39 mouse cellular contexts compared by ENCODE assay signal in the genomic region with DNA sequence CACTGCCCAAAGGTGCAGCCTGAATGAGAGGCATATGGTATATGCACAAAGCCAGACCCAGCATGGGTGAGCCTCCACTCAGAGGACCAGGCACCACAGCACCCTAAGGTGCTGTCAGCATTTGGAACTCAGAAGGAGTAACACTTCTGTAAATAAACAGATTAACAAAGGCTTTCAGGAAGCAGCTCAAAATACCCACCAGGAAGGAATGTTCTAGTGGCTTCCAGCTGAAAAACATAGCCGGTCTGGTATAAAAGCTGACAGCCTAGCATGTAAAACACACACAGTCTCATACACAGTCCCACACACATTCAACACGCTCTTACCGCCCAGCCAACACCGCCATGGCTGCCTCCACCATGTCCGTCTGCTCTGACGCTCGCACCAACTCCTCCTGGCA. TPM values are rescaled to one million over a fixed set of nuclear protein-coding genes. Genes with fewer than 3 reads are reported as not detected.
"Had no signal": no experiment of that assay in that cellular context is flagged by ENCODE, and none has a peak within 500 bp of the region (broad histone marks: within the 10 kb centered on the region; RNA-seq: fewer than 3 reads in every experiment).

A gene (plus strand): TSS at position 301 of the 400 bp plus-strand sequence.

- ATAC-seq: hindbrain, embryonic 16.5 days; hindbrain, postnatal 0 days; inflammation-experienced regulatory T-cells, adult 6 months; intestine, embryonic 15.5 days; intestine, embryonic 16.5 days; intestine, postnatal 0 days had no signal

- H3K27me3 ChIP-seq: hindbrain, embryonic 12.5 days; hindbrain, embryonic 15.5 days; intestine, embryonic 15.5 days; kidney, embryonic 15.5 days had no signal

- H3K27ac ChIP-seq: heart, embryonic 10.5 days; heart, embryonic 13.5 days; heart, embryonic 15.5 days; hindbrain, embryonic 10.5 days; hindbrain, embryonic 12.5 days; hindbrain, embryonic 13.5 days; hindbrain, embryonic 14.5 days; hindbrain, embryonic 15.5 days; hindbrain, postnatal 0 days; intestine, embryonic 15.5 days; kidney, embryonic 15.5 days; kidney, postnatal 0 days; layer of hippocampus, adult 2 months had no signal

- H3K4me2 ChIP-seq: heart, embryonic 11.5 days; heart, embryonic 12.5 days; heart, embryonic 13.5 days; heart, embryonic 15.5 days; hindbrain, embryonic 12.5 days; hindbrain, embryonic 13.5 days; hindbrain, embryonic 14.5 days; hindbrain, embryonic 15.5 days; intestine, embryonic 15.5 days; kidney, embryonic 15.5 days had no signal

- DNase-seq: heart, postnatal 36 days; kidney, adult 11 months; kidney, adult 18-20 months; kidney, adult 2 months; kidney, adult 8-10 months; kidney, adult 9 months; kidney, postnatal 14 days; kidney, postnatal 25 days; kidney, postnatal 36 days; kidney, postnatal 4 days; layer of hippocampus, adult 9-11 months; layer of hippocampus, postnatal 36 days had no signal

- H3K4me3 ChIP-seq: heart, embryonic 10.5 days; heart, embryonic 12.5 days; heart, embryonic 13.5 days; heart, embryonic 15.5 days; hindbrain, embryonic 10.5 days; hindbrain, embryonic 12.5 days; hindbrain, embryonic 13.5 days; hindbrain, embryonic 15.5 days; intestine, embryonic 15.5 days; kidney, embryonic 15.5 days; layer of hippocampus, adult 2 months had no signal

- H3K9me3 ChIP-seq: heart, embryonic 10.5 days; heart, embryonic 13.5 days; heart, embryonic 15.5 days; hindbrain, embryonic 10.5 days; hindbrain, embryonic 12.5 days; hindbrain, embryonic 13.5 days; hindbrain, embryonic 15.5 days; intestine, embryonic 15.5 days; kidney, embryonic 15.5 days had no signal

- H3K4me1 ChIP-seq: heart, embryonic 13.5 days; heart, embryonic 15.5 days; hindbrain, embryonic 12.5 days; hindbrain, embryonic 15.5 days; intestine, embryonic 15.5 days had no signal

- H3K9ac ChIP-seq: heart, embryonic 12.5 days; heart, embryonic 13.5 days; heart, embryonic 15.5 days; hindbrain, embryonic 12.5 days; hindbrain, embryonic 13.5 days; hindbrain, embryonic 14.5 days; hindbrain, embryonic 15.5 days; intestine, embryonic 15.5 days; kidney, embryonic 15.5 days had no signal

- H3K36me3 ChIP-seq: heart, embryonic 10.5 days; heart, embryonic 12.5 days; heart, embryonic 13.5 days; heart, embryonic 15.5 days; hindbrain, embryonic 10.5 days; hindbrain, embryonic 12.5 days; hindbrain, embryonic 13.5 days; hindbrain, embryonic 15.5 days; intestine, embryonic 15.5 days; kidney, embryonic 15.5 days had no signal

RNA-seq across cellular contexts. Expression of the gene that starts here (rescaled TPM):
- polyA plus RNA-seq: heart, embryonic 10.5 days; heart, embryonic 11.5 days; heart, embryonic 12.5 days; heart, embryonic 13.5 days; heart, embryonic 14.5 days; heart, embryonic 15.5 days; heart, embryonic 16.5 days; heart, postnatal 0 days; hindbrain, embryonic 10.5 days; hindbrain, embryonic 11.5 days; hindbrain, embryonic 12.5 days; hindbrain, embryonic 13.5 days; hindbrain, embryonic 14.5 days; hindbrain, embryonic 15.5 days; hindbrain, embryonic 16.5 days; hindbrain, postnatal 0 days; inflammation-experienced regulatory T-cells, adult 6 months; intestine, embryonic 14.5 days; intestine, embryonic 15.5 days; intestine, embryonic 16.5 days; intestine, postnatal 0 days; kidney, adult 2 months; kidney, embryonic 14.5 days; kidney, embryonic 15.5 days; kidney, embryonic 16.5 days; kidney, postnatal 0 days; large intestine, adult 2 months had no signal
